Mouse (Mus musculus) ovary, adult 10 weeks (tissue): ENCODE results near the gene Mvk. TPM values are rescaled to one million over a fixed set of nuclear protein-coding genes. Genes with fewer than 3 reads are reported as not detected.

ENCODE experiments used
- polyA plus RNA-seq: library from polyadenylated mRNA; stranded (reverse); fragments of 350-450 nt; fragmentation: Illumina TruSeq; extraction: RNeasy Lipid Tissue Mini Kit (QIAGEN cat#74804); gene quantifications from one replicate; pipeline ENCODE4 v1.2.3, GENCODE M21; 2014

Mvk gene
- 0.17 TPM for polyA plus RNA-seq

GRCm38 (mm10) chr5:114443566-114444367 is at the start of gene Mvk, which contains the start of gene Mmab:
Gene Mvk (plus strand): TSS chr5:114444269.
Gene Mmab (minus strand): TSS chr5:114444060.

Other genes starting within 250 kb of the Mvk start
- gene Foxn4, start 170.5 kb upstream of the Mvk start, polyA plus RNA-seq, result not detected
- gene Myo1h, start 155.1 kb upstream of the Mvk start, polyA plus RNA-seq, result 0.37 TPM
- gene Kctd10, start 63.8 kb upstream of the Mvk start, polyA plus RNA-seq, result 53.8 TPM
- gene Ube3b, start 63.7 kb upstream of the Mvk start, polyA plus RNA-seq, result 4.0 TPM
- gene Mmab, start 209 bp upstream of the Mvk start, polyA plus RNA-seq, result 5.0 TPM
- 3.7 TPM for gene Fam222a, start 123.7 kb downstream of the Mvk start, polyA plus RNA-seq
- gene Trpv4, start 214.2 kb downstream of the Mvk start, polyA plus RNA-seq, result not detected
- 25.3 TPM for gene Gltp, start 246.7 kb downstream of the Mvk start, polyA plus RNA-seq